Mouse (Mus musculus): ENCODE results near the gene Dab2.

GRCm38 (mm10) chr15:6371486-6371885 lies 71.9 kb downstream of the Dab2 start:
- TF ChIP-seq CTCF (IDR thresholded peaks at IDR 0.05; ENCODE audit: borderline replicate concordance, insufficient read depth, low read length) (no peak), POLR2A (IDR thresholded peaks at IDR 0.05; ENCODE audit: low read depth, low read length) (no peak)

Data from embryonic fibroblast, embryonic 13.5 days (primary cell).